Mouse (Mus musculus) T-helper 2 cell (primary cell): ENCODE results near the gene Mical3.

Experiments
- in situ Hi-C: fragments of 300-600 bp; cut with MboI, MseI; formaldehyde crosslinking; loops from one replicate; pipeline ENCODE4 v1.15.1; 2025; ENCODE audit warnings: high pct_unique_total_duplicates

Mical3 gene

DNA sequence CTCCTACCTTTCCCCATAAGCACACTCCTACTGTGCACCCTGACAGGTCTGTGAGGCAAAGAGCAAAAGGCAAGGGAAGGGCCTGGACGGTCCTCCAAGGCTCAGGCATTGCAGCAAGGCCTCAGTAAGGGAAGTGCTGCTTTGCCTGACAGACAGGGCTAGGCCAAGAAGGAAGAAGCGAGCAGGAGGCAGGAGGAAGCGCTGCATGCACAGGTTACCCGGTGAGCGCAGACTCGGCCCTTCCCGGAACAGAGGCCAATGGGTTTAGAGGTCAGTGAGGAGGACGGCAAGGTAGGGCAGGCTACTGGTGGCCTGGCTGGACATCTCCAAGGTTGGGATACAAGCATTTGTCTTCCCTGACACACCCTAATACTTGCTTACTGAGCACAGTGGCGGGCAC is 44.6 kb downstream of the Mical3 start:
- in situ Hi-C loops, result no loop called here

DNA sequence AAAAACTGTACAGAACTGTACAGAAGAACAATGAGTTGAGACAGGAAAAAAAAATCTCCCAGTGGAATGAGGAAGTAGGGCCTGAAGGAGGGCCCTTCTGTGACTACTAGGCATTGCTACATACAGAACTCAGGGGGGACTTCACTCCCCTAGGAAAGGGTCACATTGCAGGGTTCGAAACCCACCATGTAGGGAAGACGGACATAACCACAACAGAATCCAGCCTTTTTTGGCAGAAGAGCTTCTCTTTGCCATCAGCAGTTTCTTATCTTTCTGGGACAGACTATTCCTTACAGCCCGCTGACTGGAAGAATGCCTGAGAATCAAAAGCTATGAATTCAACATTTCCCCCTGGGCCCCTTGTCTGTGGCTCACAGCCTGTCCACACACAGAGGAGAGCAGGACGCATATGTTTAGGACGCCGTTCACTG is 46.7 kb downstream of the Mical3 start:
- in situ Hi-C loops, result loop anchor here (5.0 kb wide), 1 partner anchor 42 kb away; no protein-coding TSS in a partner anchor

DNA sequence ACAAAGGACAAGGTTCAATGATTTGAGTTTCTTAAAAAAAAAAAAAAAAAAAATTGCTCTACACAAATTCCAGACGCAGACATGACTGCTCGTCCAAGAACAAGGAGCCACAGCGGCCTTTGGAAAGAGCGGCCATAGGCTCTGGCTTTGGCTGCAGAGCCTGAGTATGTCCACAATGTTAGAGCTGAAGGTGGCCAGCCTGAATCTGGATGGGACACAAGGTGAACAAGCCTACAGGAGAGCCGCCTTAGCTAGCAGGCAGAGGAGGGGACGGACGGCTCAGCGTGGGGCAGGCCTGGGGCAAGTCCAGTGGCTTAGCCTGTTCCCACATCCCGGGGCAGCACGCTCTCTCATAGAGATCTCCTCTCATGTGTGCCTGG is 48.7 kb downstream of the Mical3 start:
- in situ Hi-C loops, result loop anchor here (5.0 kb wide), 1 partner anchor 40 kb away; no protein-coding TSS in a partner anchor

DNA sequence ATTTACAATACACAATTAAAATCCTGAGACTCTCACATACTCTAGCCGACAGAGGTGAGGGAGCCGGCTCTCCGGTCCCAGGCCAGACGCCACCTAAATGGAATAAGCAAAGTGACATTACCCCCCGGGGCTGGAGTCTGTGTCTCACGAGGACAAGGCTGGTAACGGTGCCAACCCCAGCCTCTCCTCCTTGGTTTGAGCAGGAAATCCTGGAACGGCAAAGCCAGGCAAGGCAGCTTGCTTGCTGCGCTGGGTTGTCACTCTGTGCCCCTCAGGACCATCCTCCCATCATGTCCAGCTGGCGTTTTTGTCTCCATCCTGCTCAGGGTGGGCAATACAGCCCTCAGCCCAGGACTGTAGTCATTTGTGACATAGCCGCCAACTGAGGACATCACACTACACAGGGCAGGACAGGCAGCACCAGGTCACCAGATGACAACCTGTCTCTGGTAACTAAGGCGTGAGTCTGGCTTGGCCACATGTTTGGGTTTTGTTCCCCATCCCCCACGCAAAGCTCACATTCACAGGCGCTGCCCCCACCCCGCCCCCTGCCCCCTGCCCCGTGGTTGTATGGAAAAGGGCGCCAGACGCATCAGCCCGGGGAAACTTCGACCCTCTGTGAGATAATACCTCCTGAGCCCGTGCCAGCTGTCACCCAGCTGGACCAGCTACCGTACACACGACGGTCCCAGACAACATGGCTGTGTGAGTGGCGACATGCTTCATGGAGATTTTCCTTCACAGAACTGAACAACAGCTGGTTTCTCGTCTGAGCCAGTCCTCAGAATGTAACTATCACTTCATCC is 49.3 kb downstream of the Mical3 start:
- in situ Hi-C loops, result loop anchor here (5.0 kb wide), 1 partner anchor 39 kb away; no protein-coding TSS in a partner anchor

DNA sequence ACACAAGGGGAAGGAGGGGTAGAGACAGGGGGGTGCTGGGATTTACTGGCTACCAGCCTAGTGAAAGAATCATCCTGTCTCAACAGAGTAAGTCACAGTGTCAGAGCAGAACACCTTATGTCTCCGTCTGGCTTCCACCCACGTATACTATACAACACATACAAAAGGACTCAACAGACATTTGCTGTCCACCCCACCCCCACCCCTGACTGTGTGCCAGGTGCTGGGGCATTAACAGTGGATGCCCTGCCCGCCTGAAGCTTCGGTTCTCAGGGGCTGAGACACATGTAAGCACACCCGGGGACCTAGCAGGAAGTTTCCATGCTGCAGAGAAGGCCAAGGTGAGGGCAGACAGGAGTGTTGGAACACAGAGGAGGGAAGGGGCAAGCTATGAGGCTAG is 52.6 kb downstream of the Mical3 start:
- in situ Hi-C loops, result no loop called here

DNA sequence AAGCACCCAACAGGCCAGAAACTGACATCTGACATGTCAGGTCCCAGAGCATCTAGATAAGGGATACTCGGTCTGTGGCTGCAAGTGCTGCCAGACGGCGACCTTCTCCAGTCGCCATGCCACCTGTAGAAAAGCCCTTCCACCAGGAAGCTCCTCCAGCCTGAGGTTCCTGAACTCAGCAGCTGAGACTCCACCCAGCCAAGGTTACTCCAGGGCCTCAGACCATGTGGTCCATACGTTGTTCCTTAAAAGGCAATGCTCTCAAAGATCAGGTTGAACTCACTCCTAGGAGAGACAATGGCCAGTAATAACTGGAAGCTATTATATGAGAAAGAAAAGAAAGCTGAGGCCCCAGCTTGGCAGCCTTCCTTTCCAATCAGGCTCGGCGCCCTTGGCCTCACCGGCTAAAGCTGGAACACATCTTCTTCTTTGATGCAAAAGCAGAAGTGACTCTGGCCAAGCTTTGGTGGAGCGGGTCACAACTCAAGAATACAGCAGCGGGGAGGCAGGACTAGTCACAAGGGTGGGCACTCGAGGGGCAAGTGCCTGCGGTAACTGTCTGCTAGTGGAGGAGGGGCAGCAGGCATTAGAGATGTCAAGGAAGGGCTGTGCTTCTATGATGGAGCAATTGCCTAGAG is 53.8 kb downstream of the Mical3 start:
- in situ Hi-C loops, result no loop called here

DNA sequence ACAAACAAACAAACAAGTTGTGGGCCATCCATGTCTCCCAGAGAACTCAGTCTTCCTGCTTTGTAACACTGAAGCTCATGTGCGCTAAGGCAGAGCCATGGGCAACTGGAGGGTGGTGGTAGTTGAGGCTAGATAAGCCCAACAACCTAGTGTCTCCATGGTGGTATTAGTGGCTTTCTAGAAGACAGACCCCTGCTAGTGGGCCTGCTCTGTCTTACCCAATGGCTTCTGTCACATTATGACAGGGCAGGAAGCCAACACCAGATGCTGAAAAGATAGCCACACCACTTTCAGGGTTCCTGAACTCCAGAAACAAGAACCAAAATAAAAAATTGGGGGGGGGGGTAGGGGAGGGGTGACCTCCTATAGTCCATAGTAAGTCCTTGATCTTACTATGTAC is 55.0 kb downstream of the Mical3 start:
- in situ Hi-C loops, result no loop called here

DNA sequence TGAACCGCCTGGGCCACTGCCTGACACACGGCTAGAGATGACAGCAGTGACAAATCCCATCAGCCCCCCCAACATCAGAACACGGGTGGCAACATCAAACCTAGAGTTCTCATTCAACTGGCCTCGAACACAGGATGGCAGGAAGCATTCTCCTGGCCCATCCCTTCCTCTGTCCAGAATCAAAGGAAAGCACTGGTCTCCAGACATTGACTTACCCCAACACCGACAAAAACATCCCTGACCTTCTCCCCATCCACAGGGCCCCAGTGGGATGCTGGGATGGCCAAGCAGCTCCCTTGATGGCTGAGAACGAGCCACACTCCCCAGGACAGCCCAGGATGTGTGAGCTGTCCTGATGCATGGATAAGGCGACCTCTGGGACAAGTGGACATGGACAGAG is 57.5 kb downstream of the Mical3 start:
- in situ Hi-C loops, result no loop called here

DNA sequence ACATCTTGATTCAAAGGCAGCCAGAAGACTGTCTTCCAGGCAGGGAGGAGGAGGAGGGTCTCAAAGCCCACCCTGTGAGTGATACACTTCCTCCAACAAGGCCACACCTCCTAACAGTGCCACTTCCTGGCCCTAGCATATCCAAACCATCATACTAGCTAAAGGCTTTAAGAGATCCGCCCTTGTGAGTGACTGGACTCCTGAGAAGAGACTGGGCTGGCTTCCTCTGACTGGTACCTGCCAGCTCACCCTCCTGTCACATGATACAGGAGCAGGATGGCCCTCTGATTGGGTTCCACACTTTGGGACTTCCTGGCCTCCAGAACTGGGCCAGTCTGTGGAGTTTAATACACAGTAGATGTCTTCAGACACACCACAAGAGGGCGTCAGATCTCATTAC is 58.2 kb downstream of the Mical3 start:
- in situ Hi-C loops, result no loop called here

DNA sequence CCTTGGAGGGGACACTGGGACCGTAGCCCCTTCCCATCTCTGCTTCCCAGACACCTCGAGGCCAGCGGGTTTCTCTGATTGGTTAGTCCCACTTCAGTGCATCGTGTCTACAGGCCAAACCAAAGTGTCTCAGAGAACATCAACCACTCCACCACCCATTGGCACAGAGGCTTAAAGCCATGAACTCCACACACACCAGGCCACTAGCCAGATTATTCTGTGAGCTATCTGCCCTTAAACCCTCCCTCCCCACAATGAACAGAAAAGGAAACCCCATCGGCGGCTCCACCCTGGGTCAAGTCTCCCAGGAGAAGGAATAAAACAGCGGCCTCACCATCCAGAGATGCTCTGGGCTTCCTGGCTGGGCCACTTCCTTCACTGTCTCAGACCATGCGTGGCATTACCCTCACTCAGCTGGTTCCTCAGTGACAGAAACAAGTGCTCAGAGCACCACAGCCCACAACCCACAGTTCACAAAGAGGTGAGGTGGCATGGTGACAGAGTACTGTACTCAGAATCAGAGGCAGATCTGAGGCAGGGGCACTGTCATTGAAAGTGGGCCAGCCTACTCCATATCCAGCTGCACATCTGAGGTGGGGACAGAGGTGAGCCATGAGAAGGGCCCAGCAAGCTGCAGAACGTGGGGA is 60.1 kb downstream of the Mical3 start:
- in situ Hi-C loops, result no loop called here

DNA sequence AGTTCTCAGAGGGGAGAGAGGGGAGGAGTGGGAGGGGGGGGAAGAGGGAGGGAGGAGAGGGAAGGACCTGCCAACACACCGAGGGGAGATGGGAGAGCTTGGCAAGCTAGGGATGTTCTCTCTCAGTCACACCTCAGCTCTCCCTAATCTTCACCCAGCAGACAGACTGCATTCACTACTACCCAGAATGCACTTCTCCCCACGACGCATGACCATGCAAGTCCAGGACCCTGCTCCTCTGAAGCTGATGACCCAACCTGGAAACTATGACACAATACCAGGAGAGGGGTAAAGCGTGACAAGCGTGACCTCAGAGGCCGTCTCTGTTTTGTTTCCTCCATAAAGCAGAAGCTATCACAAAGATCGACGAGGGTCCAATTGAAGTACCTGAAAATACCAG is 61.6 kb downstream of the Mical3 start:
- in situ Hi-C loops, result no loop called here

DNA sequence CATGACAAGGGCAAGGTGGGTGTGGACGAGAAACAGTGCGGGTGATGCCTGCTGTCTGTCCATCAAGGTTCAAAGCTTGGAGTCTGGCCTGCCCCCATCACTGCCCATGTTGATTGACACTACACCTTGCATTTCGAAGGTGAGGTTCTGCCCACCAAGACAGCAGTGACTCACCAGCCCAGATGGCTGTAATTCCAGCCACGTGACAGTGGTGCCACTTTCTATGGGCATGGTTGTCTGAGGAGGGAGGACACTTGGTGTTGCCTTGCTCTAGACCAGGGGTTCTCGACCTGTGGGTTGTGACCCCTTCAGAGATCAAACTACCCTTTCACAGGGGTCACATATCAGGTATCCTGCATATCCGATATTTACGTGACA is 62.7 kb downstream of the Mical3 start:
- in situ Hi-C loops, result no loop called here

DNA sequence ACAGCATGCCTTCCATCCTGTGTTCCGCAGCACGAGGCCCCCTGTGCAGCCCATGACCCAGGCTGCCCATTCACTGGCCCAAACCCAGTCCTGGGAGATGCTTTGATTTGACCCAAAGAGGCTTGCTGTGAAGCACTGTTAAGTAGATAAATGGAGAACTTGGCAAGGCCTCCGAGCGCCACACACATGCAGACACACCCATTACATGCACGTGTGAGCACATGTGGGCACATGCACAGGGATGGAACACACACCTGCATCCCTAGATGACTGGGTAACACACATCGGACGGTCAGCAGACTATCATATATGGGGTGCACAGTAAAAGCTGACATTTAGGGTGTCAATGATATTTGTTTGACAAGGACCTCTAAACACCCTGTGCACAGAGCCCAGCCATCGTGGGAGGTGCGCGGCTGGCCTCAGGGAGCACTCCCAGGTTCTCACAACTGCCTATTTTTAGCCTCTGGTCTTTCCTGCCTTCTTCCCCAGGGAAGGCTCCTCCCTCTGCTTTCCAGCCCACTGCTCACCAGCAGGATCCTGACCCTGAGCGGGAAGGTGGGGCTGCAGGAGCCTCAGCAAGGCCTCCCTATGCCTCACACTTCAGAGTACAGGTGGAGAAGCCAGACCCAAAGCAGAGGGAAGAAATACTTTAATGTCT is 63.2 kb downstream of the Mical3 start:
- in situ Hi-C loops, result no loop called here

DNA sequence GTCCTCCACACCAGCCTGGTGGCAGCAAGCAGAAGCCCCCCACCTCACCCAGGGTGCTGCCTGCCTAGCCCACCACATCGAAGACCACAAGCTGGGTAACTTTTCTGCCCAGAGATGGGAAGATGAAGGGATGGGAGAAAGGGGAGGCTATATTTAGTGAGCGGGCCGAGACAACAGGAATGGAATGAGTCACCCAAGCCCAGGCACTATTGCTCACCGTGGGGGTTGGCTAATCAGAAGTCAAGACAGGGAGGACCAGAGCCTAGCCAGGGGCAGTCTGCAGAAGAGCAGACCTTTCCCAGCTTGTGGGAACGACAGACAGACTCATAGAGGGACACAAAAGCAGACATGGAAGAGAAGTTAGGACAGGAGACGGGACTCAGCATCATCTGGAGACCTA is 64.0 kb downstream of the Mical3 start:
- in situ Hi-C loops, result no loop called here

DNA sequence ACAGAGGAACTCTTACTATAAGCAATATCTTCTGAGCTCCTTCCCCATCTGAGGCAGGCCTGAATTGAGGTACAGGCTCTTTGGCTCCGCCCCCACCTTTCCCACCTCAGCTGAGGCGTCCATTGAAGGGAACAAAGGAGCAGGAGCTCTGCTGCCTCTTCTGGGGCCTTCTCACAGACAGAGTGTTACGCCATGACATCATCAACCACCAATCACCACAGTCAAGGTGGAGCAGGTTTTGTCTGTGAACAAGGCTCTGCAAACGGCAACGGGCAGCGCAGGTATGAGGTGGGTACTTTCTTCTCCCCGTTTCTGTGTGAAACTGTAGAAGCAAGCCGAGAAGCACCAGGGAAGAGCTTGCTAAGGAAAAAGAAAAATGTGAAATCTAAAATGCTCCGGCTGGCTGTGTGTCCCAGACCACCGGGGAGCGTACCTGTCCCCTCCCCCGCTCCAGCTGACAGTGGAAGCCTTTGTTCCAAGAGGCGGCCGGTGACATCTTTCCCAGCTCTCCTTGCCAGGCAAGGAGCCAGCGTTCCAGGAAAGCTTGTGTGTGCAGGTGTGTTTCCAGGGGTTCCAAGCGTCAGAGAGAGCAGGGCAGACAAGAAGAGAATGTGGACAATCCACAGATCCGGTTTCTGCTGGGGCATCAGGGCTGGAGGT is 66.3 kb downstream of the Mical3 start:
- in situ Hi-C loops, result no loop called here

DNA sequence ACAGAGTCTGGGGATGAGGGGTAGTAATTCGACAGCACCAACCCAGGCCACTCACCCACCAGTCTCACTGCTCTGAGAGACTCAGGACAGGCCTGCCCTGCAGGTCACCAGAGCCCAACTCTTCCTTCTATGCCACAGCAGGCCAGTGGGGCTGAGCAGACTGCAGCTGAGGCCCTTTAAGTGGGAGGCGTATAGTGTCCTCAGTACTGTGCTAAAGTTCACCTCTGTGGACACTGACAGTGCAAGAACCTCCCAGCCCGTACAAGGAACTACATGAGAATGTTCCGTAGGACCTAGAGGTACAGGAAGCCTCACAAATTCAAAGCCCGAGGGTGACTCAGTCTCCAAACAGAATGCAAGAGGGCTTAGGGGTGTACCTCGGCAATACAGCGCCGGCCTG is 67.0 kb downstream of the Mical3 start:
- in situ Hi-C loops, result no loop called here

DNA sequence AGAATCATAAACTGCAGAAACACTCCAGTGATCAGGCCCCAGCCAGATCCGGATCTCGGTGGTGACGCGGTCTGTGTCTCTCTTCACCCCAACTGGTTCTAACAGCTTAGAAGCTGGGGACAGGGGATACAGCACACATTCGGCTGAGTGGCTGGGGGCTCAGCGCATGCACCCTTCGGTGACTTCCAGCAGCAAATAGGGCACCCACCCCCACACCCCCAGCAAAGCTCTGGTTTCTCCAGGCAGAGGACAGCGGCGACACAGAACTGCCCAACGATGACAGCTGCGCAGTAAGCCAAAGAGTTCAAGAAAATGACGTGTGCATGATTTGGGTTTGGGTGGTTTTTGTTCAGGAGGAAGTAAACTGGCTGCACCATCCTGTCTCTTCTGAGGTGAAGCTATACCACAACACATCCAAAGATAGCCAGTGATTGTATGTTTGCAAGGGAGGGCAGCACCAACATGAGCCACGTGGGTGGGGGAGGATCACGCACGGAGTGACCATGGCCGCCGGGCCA is 67.8 kb downstream of the Mical3 start:
- in situ Hi-C loops, result no loop called here

DNA sequence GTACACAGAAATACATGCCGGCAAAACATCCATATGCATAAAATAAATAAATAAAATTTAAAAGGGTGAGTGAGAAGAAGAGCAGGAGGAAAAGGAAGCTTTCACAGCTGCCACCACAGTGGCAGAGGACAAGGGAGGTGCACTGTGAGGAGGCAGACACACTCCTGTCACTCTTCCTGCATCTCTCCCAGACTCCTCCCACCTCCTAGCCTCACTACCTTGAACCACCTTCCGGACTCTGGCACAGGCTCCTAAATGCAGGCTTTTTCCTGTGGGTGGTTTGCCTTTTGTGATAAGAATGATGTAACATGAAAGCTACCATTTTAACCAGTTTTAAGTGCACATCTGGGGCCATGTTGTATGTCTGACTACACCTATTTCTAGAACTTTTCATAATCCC is 72.8 kb downstream of the Mical3 start:
- in situ Hi-C loops, result no loop called here

DNA sequence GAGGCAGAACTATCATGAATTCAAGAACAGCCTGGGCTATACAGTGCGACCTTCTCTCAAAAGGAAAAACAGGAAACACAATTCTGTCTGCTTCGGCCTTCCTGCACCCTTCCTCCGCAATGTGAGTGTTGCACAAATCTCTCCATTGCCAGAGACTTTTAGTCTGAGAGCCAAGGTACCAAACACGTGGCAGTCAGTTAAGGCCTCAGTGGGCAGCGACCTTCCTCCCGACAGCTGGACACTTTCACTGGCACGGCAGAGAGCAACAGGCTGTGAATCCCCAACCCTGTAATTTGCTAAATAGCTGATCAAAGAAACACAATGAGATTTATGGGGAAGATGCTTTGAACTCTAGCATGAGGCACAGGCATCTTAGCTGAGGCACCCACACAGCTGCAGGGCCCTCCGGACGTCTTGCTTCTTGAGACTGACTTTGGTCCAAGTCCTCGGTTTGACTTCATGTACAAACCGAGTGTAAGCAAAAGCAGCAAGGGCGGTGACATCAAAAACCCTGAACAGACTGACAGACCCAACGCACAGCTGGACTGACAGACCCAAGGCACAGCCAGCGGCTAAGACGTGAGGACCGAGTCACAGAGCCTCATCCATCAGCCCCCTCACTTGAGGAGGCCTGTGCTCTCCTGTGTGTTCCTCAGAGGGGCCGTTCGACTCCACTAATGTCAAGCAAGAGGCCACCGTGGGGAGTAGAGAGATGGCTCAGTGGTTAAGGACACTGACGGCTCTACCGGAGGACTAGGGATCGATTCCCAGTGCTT is 73.4 kb downstream of the Mical3 start:
- in situ Hi-C loops, result no loop called here

DNA sequence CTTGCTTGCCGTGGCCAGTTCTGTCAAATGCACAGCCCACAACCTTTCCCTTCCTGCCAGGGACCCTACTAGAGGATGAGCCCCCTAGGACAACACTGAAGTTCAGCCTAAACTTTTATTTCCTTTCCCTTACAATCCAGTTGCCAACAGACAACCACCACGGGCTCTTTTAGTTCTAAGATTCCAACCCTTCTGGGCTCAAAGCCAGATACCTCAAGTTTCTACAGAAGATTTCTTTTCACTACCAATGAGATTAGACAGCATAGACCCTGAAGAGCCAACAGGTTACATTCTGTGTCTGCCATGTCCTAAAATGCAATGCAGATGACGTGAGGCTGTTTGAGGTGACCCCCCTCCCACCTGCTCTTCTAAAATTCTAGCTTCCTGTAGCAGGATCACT is 75.3 kb downstream of the Mical3 start:
- in situ Hi-C loops, result no loop called here

DNA sequence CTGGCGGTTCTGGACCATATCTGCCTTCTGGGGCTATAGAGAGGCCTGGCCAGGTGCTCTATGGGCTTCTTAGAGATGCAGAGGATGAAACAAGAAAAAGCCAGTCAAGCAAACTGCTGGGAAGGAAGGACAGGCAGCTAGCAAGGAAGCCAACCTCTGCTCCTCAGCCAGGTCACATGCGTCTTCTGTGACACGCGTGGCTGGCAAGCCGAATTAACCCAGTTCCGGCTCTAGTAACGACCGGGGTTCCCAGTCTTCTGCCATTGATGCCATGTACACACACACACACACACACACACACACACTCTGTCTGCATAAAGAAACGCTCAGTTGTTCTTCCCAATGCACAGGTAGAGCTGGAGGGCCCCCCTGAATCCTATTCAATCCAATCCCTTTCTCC is 75.9 kb downstream of the Mical3 start:
- in situ Hi-C loops, result no loop called here
